Mouse (Mus musculus) megakaryocyte, adult 5-6 weeks (primary cell): ENCODE results near the gene Zdhhc14. TPM values are rescaled to one million over a fixed set of nuclear protein-coding genes. Genes with fewer than 3 reads are reported as not detected.

Experiments
- ATAC-seq: 2 replicates; pipeline ENCODE4 v1.8.0; 2016; ENCODE audit warnings: mild to moderate bottlenecking, inconsistent platforms; ENCODE audit not compliant: poor library complexity, severe bottlenecking
- total RNA-seq, 2 experiments: library from RNA; stranded (forward) in 1 of 2; stranded (reverse) in 1 of 2; fragments of 153-499, 151-499 nt in 1 of 2; fragments of 221-1000, 200-1000 nt in 1 of 2; gene quantifications; 2 replicates each; pipeline versions ENCODE4 v1.2.3 to v1.2.4; 2015 to 2017

Zdhhc14 gene
- total RNA-seq, 2 experiments from 2014 or later: 0.87 to 1.4 TPM

GRCm38 (mm10) chr17:5503981-5504760, 11.8 kb downstream of the Zdhhc14 start:
- ATAC-seq: no peak

GRCm38 (mm10) chr17:5504969-5505368, 12.6 kb downstream of the Zdhhc14 start:
- ATAC-seq: no peak

GRCm38 (mm10) chr17:5506553-5506952, 14.2 kb downstream of the Zdhhc14 start:
- no peak for ATAC-seq

- ATAC-seq: no peak
These were observed 14.6 kb downstream of the Zdhhc14 start for GRCm38 (mm10) chr17:5506988-5507387.

- no peak for ATAC-seq
These were observed 15.7 kb downstream of the Zdhhc14 start for GRCm38 (mm10) chr17:5508030-5508429.

- ATAC-seq: no peak
These were observed 18.2 kb downstream of the Zdhhc14 start for GRCm38 (mm10) chr17:5510564-5510963.

- ATAC-seq: no peak
These were observed 19.4 kb downstream of the Zdhhc14 start for GRCm38 (mm10) chr17:5511724-5512123.

GRCm38 (mm10) chr17:5519466-5519865, 27.1 kb downstream of the Zdhhc14 start:
- ATAC-seq: no peak

- ATAC-seq: no peak
These were observed 27.7 kb downstream of the Zdhhc14 start for GRCm38 (mm10) chr17:5519910-5520592.

GRCm38 (mm10) chr17:5521532-5521931, 29.2 kb downstream of the Zdhhc14 start:
- no peak for ATAC-seq

- no peak for ATAC-seq
These were observed 37.2 kb downstream of the Zdhhc14 start for GRCm38 (mm10) chr17:5529552-5529951.

- no peak for ATAC-seq
These were observed 40.5 kb downstream of the Zdhhc14 start for GRCm38 (mm10) chr17:5532816-5533215.

GRCm38 (mm10) chr17:5535357-5535756, 43.0 kb downstream of the Zdhhc14 start:
- ATAC-seq: no peak

- ATAC-seq: no peak
These were observed 44.1 kb downstream of the Zdhhc14 start for GRCm38 (mm10) chr17:5536259-5537094.

GRCm38 (mm10) chr17:5537095-5537575, 44.8 kb downstream of the Zdhhc14 start:
- ATAC-seq: no peak

- no peak for ATAC-seq
These were observed 49.8 kb downstream of the Zdhhc14 start for GRCm38 (mm10) chr17:5542177-5542576.

GRCm38 (mm10) chr17:5544065-5544464, 51.7 kb downstream of the Zdhhc14 start:
- ATAC-seq: no peak

- no peak for ATAC-seq
These were observed 52.7 kb downstream of the Zdhhc14 start for GRCm38 (mm10) chr17:5545065-5545464.

GRCm38 (mm10) chr17:5548546-5548945, 56.2 kb downstream of the Zdhhc14 start:
- ATAC-seq: no peak

- ATAC-seq: no peak
These were observed 57.1 kb downstream of the Zdhhc14 start for GRCm38 (mm10) chr17:5549460-5549859.

- no peak for ATAC-seq
These were observed 58.1 kb downstream of the Zdhhc14 start for GRCm38 (mm10) chr17:5550444-5550843.
